Mouse (Mus musculus) embryonic facial prominence, embryonic 13.5 days (tissue): Measurements from ENCODE around the gene Nedd9. TPM values are rescaled to one million over a fixed set of nuclear protein-coding genes. Genes with fewer than 3 reads are reported as not detected.

Experiments used
- ATAC-seq: fragments of 200-750 bp; cut with Nextera tagmentation; 2 replicates; pipeline ENCODE4 v1.8.0; 2017; ENCODE audit warnings: low read depth; ENCODE audit not compliant: insufficient number of reproducible peaks, insufficient read depth, low FRiP score, low TSS enrichment
- H3K27ac ChIP-seq: fragments of 300-500 bp; sonication (generic); 2 replicates; pipeline ENCODE4 v1.5.1; 2015; ENCODE audit warnings: moderate library complexity, mild to moderate bottlenecking, inconsistent platforms
- H3K27me3 ChIP-seq: fragments of 300-500 bp; sonication (generic); 2 replicates; pipeline ENCODE4 v1.6.1; 2015; ENCODE audit warnings: mild to moderate bottlenecking, inconsistent platforms
- H3K36me3 ChIP-seq: fragments of 300-500 bp; sonication (generic); 2 replicates; pipeline ENCODE4 v1.6.1; 2015; ENCODE audit warnings: mild to moderate bottlenecking, inconsistent platforms
- H3K4me1 ChIP-seq: fragments of 300-500 bp; sonication (generic); 2 replicates; pipeline ENCODE4 v1.6.1; 2015; ENCODE audit warnings: inconsistent platforms
- H3K4me2 ChIP-seq: fragments of 300-500 bp; sonication (generic); 2 replicates; pipeline ENCODE4 v1.6.1; 2015; ENCODE audit warnings: moderate library complexity, mild to moderate bottlenecking, inconsistent platforms
- H3K4me3 ChIP-seq: fragments of 300-500 bp; sonication (generic); 2 replicates; pipeline ENCODE4 v1.5.1; 2015; ENCODE audit warnings: mild to moderate bottlenecking, inconsistent platforms
- H3K9ac ChIP-seq: fragments of 300-500 bp; sonication (generic); 2 replicates; pipeline ENCODE4 v1.6.1; 2015; ENCODE audit warnings: mild to moderate bottlenecking, inconsistent platforms
- H3K9me3 ChIP-seq: fragments of 300-500 bp; sonication (generic); 2 replicates; pipeline ENCODE4 v1.6.1; 2016; ENCODE audit warnings: inconsistent platforms
- WGBS: fragments of 180-500 bp; shearing (Covaris S2); methylation state at CpG from one replicate; pipeline ENCODE4 v1.1.7; 2015; ENCODE audit warnings: mixed read lengths; 5-methylcytosine and 5-hydroxymethylcytosine counted together
- polyA plus RNA-seq: library from polyadenylated mRNA; unstranded; fragments of >200 nt; fragmentation: Nextera tagmentation; extraction: Ambion mirVana; gene quantifications from 2 replicates; pipeline ENCODE4 v1.2.1, GENCODE M21; 2015

Gene Nedd9
- polyA plus RNA-seq, 1 experiment from 2014 or later = 23.2 TPM

- Histone ChIP-seq H3K9ac (no peak overlapping the region), H3K4me3 (no peak overlapping the region), H3K4me1 (peaks cover 20% of the 10 kb centered on the region), H3K9me3 (no peaks in the 10 kb centered on the region), H3K27ac (no peak overlapping the region), H3K27me3 (peaks cover 4% of the 10 kb centered on the region), H3K4me2 (no peak overlapping the region), H3K36me3 (no peaks in the 10 kb centered on the region)
- ATAC-seq = no peak
- WGBS = 31% methylated on average over 7 of the region's 7 CpGs
Measured at GRCm38 (mm10) chr13:41510631-41511419, 23.7 kb upstream of the Nedd9 start.

- H3K9me3 ChIP-seq = no peaks in the 10 kb centered on the region
- 81% methylated on average over 2 of the region's 2 CpGs for WGBS
- H3K4me3 ChIP-seq = no peak overlapping the region
- no peak overlapping the region for H3K9ac ChIP-seq
- no peak overlapping the region for H3K27ac ChIP-seq
- H3K4me2 ChIP-seq = no peak overlapping the region
- no peaks in the 10 kb centered on the region for H3K4me1 ChIP-seq
- no peaks in the 10 kb centered on the region for H3K27me3 ChIP-seq
- no peaks in the 10 kb centered on the region for H3K36me3 ChIP-seq
- no peak for ATAC-seq
Measured at GRCm38 (mm10) chr13:41505594-41505993, 18.4 kb upstream of the Nedd9 start.

- Histone ChIP-seq H3K4me1 (no peaks in the 10 kb centered on the region), H3K4me3 (no peak overlapping the region), H3K4me2 (no peak overlapping the region), H3K36me3 (no peaks in the 10 kb centered on the region), H3K9me3 (no peaks in the 10 kb centered on the region), H3K9ac (no peak overlapping the region), H3K27me3 (no peaks in the 10 kb centered on the region), H3K27ac (no peak overlapping the region)
- WGBS = 84% methylated on average over 2 of the region's 2 CpGs
- no peak for ATAC-seq
Measured at GRCm38 (mm10) chr13:41504997-41505396, 17.8 kb upstream of the Nedd9 start.

GRCm38 (mm10) chr13:41504448-41504847 is 17.3 kb upstream of the Nedd9 start:
- no peaks in the 10 kb centered on the region for H3K27me3 ChIP-seq
- no peaks in the 10 kb centered on the region for H3K9me3 ChIP-seq
- H3K36me3 ChIP-seq = no peaks in the 10 kb centered on the region
- H3K4me3 ChIP-seq = no peak overlapping the region
- H3K9ac ChIP-seq = no peak overlapping the region
- WGBS = 87% methylated on average over 2 of the region's 2 CpGs
- H3K27ac ChIP-seq = no peak overlapping the region
- no peak overlapping the region for H3K4me2 ChIP-seq
- no peaks in the 10 kb centered on the region for H3K4me1 ChIP-seq
- ATAC-seq = no peak

GRCm38 (mm10) chr13:41502917-41503301 is 15.7 kb upstream of the Nedd9 start:
- H3K9me3 ChIP-seq = no peaks in the 10 kb centered on the region
- H3K4me2 ChIP-seq = no peak overlapping the region
- no peak overlapping the region for H3K4me3 ChIP-seq
- peaks cover 5% of the 10 kb centered on the region; the same call in 1 of the 2 replicates for H3K4me1 ChIP-seq
- WGBS = 74% methylated on average over 2 of the region's 2 CpGs
- H3K27me3 ChIP-seq = no peaks in the 10 kb centered on the region
- H3K36me3 ChIP-seq = no peaks in the 10 kb centered on the region
- no peak overlapping the region for H3K9ac ChIP-seq
- no peak for ATAC-seq
- H3K27ac ChIP-seq = no peak overlapping the region

- Histone ChIP-seq H3K9me3 (no peaks in the 10 kb centered on the region), H3K27ac (no peak overlapping the region), H3K9ac (no peak overlapping the region), H3K27me3 (no peaks in the 10 kb centered on the region), H3K4me2 (no peak overlapping the region), H3K36me3 (no peaks in the 10 kb centered on the region), H3K4me3 (no peak overlapping the region), H3K4me1 (peaks cover 6% of the 10 kb centered on the region; the same call in 1 of the 2 replicates)
- ATAC-seq = no peak
- 70% methylated on average over 12 of the region's 12 CpGs for WGBS
Measured at GRCm38 (mm10) chr13:41502136-41502916, 15.2 kb upstream of the Nedd9 start.

- Histone ChIP-seq H3K4me1 (peaks cover 6% of the 10 kb centered on the region; the same call in 1 of the 2 replicates), H3K4me2 (no peak overlapping the region), H3K9ac (no peak overlapping the region), H3K9me3 (no peaks in the 10 kb centered on the region), H3K4me3 (no peak overlapping the region), H3K27ac (no peak overlapping the region), H3K36me3 (no peaks in the 10 kb centered on the region), H3K27me3 (no peaks in the 10 kb centered on the region)
- WGBS = 91% methylated on average over 3 of the region's 3 CpGs
- no peak for ATAC-seq
Measured at GRCm38 (mm10) chr13:41500793-41501192, 13.6 kb upstream of the Nedd9 start.

GRCm38 (mm10) chr13:41498611-41499121 is 11.5 kb upstream of the Nedd9 start:
- H3K9me3 ChIP-seq = no peaks in the 10 kb centered on the region
- H3K27me3 ChIP-seq = no peaks in the 10 kb centered on the region
- 84% methylated on average over 2 of the region's 2 CpGs for whole genome bisulfite sequencing
- H3K4me2 ChIP-seq = no peak overlapping the region
- H3K4me3 ChIP-seq = no peak overlapping the region
- no peak overlapping the region for H3K9ac ChIP-seq
- no peaks in the 10 kb centered on the region for H3K36me3 ChIP-seq
- H3K27ac ChIP-seq = no peak overlapping the region
- ATAC-seq = no peak
- H3K4me1 ChIP-seq = peaks cover 6% of the 10 kb centered on the region; the same call in 1 of the 2 replicates

GRCm38 (mm10) chr13:41494681-41495080 is 7.5 kb upstream of the Nedd9 start:
- no peak for ATAC-seq
- Histone ChIP-seq H3K9me3 (no peaks in the 10 kb centered on the region), H3K4me1 (peaks cover 15% of the 10 kb centered on the region; the same call in 1 of the 2 replicates), H3K27me3 (no peaks in the 10 kb centered on the region), H3K9ac (no peak overlapping the region), H3K4me3 (no peak overlapping the region), H3K27ac (no peak overlapping the region), H3K4me2 (no peak overlapping the region), H3K36me3 (no peaks in the 10 kb centered on the region)
- 78% methylated on average over 2 of the region's 2 CpGs for WGBS

GRCm38 (mm10) chr13:41491981-41492702 is 5.0 kb upstream of the Nedd9 start:
- Histone ChIP-seq H3K27me3 (no peaks in the 10 kb centered on the region), H3K4me2 (no peak overlapping the region), H3K4me1 (peaks cover 16% of the 10 kb centered on the region; the same call in 1 of the 2 replicates), H3K9ac (no peak overlapping the region), H3K9me3 (no peaks in the 10 kb centered on the region), H3K4me3 (no peak overlapping the region), H3K36me3 (no peaks in the 10 kb centered on the region), H3K27ac (no peak overlapping the region)
- WGBS = 75% methylated on average over 8 of the region's 8 CpGs
- ATAC-seq = no peak

GRCm38 (mm10) chr13:41491522-41491921 is 4.4 kb upstream of the Nedd9 start:
- 53% methylated on average over 7 of the region's 7 CpGs for WGBS
- H3K9me3 ChIP-seq = no peaks in the 10 kb centered on the region

More at GRCm38 (mm10) chr13:41491522-41491921, 4.4 kb upstream of the Nedd9 start:
- Histone ChIP-seq H3K27ac (no peak overlapping the region), H3K27me3 (no peaks in the 10 kb centered on the region), H3K4me3 (no peak overlapping the region), H3K9ac (no peak overlapping the region), H3K4me2 (no peak overlapping the region), H3K4me1 (peaks cover 20% of the 10 kb centered on the region; the same call in 1 of the 2 replicates), H3K36me3 (no peaks in the 10 kb centered on the region)
- no peak for ATAC-seq
